Mouse (Mus musculus): ENCODE data around the gene Polrmt.
"Not testable (repeated sequence)": the region's sequence is repeated elsewhere in the genome, so short reads cannot be mapped to it uniquely, and the experiment has no call there.

Polrmt gene

DNA sequence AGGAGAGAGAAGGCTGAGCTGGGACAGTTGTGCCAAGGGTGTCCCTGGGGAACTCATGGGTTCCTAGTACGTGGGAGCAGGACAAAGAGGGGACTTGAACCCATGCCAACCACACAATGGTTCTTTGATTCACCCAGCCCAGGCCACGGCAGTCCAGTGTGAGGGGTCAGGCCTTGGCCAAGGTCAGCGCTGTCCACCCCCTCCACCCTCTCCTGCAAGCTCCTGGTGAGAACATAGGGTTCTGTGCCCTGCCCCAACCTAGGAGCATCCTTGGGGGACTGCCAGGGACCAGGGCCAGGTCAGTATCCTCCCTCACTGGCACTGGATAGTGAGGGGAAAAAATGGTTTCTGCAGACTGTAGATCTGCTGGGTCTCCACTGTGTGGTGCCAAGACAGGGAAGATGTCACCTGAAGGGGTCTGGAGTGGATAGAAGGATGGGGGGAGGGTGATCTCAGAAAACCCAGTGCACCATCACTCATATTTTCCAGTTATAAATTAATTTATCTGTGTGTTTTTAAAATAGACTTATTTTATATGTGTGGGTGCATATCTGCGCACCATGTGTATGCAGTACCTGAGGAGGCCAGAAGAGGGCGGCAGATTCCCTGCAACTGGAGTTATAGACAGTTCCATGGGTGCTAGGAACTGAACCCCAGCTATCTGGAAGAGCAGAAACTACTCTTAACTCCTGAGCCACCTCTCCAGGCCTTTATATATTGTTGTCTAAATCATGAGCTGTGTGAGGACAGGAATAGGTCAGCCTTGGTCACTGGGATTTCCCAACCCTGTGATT is 28.3 kb upstream of the Polrmt start:
- no peak for DNase-seq

DNA sequence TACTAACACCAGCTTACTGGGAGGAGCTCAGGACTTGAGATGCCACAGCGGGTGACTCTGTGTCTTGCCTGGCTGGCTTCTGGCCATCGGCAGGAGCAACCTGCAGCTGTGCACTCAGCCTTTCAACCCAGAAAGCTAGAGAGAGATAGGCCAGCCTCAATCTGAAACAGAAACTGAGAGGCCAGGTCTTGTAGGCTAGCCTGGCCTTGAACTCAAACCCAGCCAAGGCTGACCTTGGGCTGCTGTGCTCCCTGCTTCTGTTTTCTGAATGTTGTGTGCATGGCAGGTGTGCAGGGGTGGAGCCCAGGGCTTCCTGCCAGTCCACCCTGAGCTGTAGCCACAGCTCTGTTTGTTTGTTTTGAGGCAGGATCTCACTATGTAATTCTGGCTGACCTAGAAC is 26.8 kb upstream of the Polrmt start:
- DNase-seq = no peak

DNA sequence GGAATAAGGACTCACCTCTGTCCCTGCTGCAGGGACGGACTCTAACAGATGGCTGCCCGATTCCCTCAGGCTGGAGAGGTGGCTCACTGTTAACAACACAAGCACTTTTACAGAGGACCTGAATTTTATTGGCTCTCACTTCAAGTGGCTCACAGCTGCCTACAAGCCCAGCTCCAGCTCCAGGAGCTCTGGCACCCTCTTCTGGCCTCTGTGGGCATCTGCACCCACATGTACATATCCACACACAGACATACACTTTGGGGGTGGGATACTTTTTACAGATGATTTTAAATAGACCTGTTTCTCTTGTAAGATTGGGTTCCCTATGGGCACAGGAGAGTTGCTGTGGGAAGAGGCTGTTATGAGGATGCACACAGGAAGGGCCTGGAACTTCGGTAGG is 25.9 kb upstream of the Polrmt start:
- DNase-seq = no peak

DNA sequence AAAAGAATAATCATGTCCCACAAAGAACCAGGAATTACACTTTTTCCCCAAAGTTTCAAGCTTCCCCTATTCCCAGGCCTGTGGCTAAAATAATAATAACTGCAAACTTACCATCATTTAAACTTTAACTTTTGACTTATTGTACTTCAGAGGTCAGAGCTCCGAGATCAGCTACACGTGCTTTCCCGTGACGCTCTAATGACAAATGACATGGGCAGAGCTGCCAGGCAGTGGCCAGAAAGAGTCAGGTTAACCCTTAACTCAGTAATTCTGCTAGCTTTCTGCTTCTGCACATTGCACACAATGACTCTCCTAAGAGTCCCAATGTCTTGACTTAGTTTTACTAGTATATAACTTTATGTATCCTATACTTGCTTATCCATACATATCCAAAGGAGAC is 22.9 kb upstream of the Polrmt start:
- no peak for DNase-seq

DNA sequence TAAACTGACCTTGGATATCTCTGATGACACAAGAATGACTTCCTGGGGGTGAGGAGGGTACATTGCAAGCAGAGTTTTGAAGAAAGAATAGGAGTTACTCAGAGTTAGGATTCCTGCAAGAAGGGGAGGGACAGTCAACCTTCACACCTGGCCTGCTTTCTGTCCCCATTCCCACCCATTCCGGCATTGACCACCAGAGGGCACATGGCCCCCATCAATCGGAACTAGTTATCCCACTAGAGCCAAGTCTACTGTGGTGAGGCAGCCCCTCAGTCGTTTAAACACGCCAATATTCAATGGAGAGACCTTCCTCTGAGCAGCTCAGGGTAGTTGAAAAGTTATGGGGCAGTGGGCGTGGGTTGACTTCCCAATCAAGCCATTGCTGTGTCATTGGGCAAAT is 22.0 kb upstream of the Polrmt start:
- peak; percentile 84 for DNase-seq

DNA sequence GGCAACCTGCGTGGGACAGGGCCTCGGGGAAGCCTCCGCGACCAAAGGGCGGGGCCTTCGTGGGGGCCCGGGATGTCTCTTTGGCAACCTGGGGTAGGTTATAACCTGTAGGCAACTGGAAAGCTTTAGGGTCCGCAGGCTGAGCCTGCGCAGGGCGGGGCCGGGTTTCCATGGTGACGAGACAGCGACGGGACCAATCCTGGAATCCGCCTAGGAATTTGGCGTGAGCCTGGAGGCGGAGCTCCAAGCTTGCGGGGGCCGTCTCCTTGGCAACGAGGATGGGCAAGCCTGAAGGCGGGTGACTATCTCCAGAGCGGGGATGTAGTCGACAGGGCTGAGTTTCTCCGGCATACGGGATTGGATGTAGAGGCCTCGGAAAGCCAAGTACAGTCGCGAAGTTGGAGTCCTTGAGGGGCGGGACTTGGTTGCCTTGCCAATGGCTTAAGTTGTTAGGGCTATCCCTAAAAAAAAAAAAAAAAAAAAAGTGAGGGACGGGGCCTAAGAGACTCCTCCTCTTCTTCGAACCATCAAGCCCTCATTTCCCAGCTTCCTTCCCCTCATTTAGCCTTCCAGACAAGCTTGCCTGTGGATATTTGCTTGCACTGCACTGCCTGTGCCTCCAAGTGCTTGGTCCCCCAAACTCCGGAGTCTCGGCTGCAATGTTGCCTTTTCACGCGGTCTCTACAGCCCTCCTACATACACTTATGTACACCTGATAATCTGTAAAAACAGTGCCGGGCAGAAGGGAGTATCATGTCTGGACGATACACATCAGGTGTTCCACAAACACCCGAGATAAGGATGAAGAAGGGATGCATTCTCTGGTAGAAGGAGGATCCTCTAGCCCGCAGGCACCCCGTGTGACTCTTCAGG is 21.2 kb upstream of the Polrmt start:
- peak; percentile 91 for DNase-seq

DNA sequence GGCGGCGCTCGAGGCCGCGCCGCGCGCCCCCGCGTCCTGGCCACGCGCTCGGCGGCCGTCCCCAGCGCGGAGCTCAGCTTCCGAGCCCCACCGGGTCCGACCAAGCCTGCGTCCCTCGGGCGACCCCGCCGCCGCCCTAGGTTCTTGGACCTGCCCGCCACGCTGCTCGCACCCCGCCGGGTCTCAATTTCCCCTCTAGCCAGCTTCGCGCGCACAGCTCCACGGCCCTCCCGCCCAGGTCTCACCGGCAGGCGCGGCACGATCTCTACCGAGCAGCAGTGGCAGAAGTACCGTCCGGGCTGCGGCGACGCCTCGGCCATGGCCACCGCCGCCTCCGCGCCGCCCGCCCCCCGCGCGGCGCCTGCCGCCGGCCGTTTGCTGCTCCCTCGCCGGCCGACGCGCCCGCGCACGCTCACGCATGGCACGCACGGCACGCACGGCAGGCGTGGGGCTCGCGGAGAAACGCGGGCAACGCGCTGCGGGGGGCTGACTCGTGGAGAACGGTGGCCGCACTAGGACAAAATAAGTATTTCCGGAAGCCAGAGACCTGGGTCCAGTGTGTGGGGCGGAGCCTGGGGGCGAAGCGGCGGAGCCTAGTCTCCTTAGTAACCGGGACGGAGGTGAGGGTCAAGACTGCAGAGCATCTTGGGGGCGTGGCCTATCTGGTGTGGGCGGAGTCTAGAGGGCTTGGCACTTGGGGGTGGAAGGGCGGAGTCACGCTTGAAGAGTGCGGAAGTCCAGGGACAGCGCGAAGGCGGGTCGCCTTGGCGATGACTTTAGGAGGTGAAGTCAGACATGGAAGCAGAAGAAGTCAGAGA is 20.3 kb upstream of the Polrmt start, which contains the start of gene Rnf126:
Rnf126 (minus strand) TSS at position 445 of the 818 bp plus-strand sequence.
- peak; percentile 99 for DNase-seq

DNA sequence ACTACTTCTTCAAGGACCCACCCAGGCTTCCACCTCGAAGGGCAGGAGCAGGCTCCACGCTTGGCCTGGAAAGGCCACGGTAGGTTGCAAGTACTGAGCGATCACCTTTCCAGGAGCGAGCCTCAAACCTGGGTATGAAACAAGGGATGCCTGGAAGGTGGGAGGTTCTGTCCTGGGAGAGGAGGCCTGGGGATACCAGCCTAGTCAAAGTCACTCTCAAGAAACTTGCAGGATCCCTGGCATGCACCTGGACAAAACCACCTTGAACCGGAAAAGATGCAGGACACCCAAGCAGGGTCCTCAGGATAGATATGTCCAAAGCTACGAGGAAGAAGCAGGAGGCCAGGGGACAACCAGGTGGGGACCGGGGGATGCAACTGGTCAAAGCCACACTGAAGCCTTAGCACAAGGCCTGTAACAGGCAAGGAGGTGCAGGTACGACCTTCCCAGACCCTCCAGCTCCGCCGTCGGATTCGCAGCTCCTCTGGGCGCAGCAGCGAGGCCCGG is 19.7 kb upstream of the Polrmt start:
- DNase-seq = no peak

DNA sequence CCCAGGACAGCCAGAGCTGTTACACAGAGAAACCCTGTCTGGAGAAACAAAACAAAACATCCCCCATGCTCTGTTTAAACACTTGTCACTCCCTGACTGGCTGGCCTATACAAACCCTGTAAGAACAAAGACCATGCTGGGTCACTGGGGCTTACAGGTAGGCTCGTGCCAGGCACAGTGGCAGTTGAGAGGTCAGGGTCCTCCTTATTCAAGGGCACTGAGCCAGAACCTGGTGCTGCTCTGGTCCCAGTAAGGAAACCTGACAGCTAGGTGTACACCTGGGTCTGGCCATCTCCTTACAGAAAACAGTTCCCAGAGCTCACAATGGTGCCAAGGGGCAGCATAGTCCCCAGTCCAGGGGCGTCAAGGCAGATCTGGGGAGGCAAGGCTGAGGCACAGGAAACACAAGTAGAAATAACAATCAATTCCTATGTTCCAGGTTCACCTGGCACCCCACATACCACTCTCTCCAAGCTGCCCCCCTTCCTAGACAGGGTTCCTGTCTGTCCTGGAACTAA is 18.9 kb upstream of the Polrmt start:
- no peak for DNase-seq

DNA sequence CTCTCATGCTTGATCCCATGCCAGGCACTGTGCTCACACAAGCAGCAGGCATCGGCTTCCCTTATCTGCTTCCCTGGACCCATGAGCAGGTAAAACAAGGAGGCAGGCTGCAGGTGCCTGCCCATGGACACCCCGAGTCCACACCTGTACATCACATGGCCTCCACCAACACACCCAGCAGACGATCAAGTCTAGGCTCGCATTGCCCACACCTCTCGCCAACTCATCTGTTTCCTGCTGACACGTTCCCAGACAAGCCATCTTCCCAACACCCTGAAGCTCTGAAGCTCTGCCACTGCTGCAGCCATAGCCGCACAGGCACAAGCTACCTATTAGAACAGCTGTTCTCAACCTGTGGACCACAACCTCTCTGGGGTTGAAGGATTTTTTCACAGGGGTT is 17.9 kb upstream of the Polrmt start:
- DNase-seq = no peak

DNA sequence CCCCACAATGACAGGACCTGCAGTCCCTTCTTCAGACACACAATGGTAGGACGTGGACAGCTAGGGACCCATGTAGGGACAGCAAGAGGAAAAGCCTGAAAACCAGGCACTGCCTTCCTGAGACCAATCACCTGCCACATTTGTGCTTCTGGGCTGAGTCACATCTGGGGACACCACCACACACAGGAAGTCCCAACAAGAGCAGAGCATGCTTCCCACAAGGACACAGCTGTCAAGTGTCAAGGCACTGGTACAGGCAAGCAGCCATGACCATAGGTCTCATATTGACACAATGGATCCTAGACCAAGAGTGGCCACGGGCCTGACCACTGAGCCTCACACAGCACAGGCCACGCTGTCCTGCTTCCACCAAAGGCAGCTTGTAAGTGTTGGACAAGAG is 16.5 kb upstream of the Polrmt start:
- no peak for DNase-seq

DNA sequence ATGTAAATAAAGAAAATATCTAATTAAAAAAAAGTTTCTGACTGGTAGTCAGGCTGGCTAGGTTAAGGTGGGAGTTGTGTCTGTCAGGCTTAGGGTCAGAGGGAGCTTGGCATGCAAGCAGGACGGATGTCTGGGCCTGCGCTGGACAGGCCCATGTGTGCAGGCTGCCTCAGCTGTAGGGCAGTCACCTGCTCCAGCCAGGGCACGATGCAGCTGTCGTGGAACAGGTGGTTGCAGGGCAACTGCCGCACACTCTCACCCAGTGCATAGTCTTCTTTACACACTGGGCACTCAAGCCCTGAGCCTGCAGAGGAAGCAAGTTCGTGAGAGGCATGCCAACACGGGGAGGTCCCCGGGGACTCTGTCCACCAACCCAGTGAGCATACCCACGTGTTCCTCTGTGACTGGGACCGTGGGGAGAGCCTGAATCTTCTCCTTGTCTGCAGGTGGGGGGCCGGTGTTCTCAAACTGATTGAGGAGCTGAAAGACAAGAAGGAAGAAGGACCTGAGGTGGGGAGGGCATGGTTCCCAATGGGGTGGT is 14.3 kb upstream of the Polrmt start:
- no peak for DNase-seq

DNA sequence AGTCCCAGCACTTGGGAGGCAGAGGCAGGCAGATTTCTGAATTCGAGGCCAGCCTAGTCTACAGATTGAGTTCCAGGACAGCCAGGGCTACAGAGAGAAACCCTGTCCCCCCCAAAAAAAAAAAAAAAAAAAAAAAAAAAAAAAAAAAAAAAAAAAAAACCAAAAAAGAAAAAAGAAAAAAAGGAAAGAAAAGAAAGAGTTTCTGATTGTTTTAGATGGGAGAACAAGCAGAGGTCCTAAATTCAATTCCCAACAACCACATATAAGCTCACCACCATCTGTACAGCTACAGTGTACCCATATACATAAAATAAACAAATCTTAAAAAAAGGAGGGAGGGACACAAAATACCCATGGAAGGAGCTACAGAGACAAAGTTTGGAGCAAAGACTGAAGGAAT is 13.3 kb upstream of the Polrmt start:
- not testable (repeated sequence) for DNase-seq

DNA sequence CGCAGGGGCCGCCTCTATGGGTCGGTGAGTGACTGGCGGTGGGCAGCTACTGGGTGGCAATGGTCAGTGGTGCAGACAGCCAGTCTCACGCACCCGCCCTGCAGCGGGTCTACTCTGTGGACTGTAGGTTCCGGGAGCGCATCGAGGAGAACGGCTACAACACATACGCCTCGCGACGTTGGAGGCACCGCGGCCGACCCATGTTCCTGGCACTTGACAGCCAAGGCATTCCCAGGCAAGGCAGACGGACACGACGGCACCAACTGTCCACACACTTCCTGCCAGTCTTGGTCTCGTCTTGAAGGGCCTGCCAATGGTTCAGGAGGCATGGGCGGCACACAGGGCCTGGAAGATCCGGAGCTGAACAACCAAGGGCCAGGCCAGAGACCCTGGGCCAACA is 10.3 kb upstream of the Polrmt start:
- no peak for DNase-seq

DNA sequence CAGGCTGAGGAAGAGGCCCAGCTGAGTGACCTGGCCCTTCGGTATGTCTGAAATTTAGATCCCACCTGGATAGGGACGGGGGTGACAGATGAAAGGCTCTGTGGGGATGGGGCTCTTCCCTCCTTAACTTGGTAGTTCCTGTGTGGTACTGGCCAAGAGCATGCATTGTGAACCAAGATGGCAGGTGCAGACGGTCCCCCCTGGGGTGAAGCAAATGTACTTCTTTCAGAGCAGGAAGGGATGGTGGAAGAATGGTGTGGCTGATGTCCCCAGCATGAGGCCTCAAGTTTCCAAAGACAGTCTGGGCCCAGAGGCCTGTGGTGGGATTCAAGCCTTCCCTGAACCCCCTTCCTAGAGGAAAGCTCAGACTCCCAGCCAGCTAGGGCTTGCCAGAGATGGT is 9.5 kb upstream of the Polrmt start:
- no peak for DNase-seq

DNA sequence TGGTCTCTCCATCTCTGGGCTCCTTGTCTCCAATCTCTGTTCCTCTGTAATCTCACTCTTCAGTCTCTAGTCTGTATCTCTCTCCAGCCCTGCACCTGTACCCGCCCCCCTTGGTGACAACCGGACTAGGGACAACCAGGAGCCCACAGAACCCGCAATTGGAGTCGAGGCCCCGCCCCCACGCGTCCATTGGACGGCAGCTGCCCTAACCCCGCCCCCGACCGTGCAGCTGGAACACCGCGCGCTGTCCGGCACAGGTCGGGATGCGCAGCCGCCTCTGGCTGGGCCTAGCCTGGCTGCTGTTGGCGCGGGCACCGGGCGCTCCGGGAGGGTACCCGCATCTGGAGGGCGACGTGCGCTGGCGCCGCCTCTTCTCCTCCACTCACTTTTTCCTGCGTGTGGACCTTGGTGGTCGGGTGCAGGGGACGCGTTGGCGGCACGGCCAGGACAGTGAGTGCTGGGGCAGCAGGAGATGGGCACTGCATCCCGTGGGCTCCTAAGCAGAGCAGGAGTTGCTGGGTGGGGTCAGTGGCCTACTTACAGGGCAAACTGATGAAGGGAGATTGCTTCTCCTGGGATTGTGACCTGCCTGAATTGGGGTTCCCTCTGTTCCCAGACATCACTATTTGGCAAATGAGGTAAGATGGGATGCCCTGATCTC is 8.6 kb upstream of the Polrmt start, which contains the start of gene Fgf22:
Fgf22 (plus strand) TSS at position 221 of the 661 bp plus-strand sequence.
- peak; percentile 70 for DNase-seq

DNA sequence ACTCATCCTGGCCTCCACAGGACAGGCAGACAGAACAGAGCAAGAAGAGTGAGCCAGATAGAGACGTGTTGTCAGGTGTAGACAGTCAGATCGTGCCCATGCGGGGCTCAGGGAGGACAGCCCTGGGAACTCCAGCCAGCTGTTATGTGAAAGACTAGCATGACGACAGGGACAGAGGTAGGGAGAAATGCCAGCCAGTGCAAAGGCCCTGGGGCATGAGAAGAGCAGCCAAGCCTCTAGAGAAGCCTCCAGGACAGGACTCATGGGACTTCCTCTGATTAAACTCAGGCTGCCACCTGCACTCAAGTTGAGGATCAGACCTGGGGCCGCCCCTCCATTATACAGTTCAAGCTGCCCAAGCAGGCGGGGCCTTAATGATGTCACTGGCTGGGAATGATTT is 2.1 kb upstream of the Polrmt start:
- no peak for DNase-seq

DNA sequence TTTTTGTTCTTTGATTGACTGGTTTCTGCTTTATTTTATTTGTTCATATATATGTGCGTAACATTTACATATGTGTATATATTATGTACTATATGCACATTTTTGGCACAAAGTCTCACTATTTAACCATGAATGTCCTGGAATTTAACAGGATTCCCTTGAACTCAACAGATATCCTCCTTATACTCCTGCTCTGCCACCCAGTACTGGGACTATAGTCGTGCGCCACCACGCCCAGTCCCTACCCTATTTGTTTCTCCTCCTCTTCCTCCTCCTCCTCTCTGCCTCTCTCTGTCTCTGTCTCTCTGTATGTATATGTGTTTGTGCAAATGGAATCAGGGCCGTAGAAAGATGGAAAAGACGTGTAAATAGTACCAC is 382 bp upstream of the Polrmt start:
- no peak for DNase-seq

DNA sequence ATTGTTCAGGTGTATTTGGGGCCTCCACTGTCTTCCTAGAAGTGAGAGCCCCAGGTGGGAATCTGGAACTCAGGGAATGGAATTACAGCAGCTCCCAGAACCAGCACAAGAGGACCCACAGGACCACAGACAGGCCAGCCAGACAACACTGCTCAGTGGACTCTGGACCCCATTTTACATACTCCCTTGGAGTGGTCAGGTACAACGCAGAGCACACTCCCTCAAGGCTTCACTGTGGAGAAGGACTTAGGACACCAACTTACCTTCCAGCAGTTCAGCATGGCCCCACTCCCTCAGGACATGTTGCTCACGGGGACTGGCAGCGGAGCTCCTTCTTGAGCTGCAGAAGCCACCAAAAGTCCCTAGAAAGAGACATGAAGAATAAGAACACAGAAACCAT is 970 bp downstream of the Polrmt start:
- no peak for DNase-seq

DNA sequence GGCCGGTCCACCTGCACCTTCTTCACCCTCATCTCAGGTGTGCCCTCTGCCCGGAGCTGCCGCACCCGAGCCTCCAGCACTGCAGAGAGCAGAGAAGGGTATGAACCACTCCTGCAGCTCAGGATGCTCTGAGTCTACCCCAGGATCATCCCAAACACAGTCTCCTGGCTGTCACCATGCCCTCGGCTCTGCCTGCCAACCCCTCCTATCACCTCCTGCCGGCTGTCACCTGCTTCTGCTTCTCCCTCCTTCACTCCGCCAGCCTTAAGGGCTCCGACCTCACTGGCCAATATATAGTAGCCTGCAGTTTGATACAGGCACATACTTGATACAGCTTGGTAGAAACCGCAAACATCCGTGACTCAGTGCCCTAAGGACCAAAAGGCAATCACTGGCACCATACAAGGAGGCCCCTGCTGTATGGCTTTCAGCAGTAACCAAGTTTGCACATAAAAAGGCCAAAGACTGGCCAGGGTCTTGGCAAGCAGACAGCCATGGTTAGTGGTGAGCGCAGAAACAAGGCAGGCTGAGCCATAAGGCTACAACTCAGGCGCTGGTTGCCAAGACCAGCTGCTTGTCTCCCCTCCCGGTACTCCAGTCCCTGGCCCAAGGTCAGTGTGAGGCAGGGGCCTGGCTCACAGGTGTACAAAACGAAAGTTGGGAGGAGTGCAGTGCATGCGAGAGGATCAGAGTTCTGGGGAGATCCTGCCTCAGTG is 2.6 kb downstream of the Polrmt start:
- DNase-seq = no peak

DNA sequence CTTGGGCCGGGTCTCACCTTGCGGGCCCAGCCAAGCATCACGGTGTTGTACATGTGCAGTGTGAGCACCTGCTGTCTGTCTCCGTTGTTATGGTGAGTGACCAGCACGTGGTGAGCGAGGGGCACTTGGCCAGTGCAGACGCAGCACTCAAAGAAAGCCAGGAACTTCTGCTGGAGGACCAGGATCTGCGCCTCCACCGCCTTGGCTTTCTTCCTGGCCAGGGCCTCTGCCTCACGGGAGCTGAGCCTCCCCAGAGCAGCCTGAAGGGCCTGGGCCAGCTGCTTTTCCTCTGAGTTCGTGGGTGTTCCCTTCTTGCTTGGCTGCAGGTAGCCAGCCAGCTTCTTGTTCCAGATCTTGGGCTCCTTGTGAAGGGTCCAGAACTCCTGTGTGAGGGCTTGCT is 3.2 kb downstream of the Polrmt start:
- DNase-seq = no peak

All from lung, postnatal 14 days (tissue).